Comparison of ENCODE assay signal across 29 mouse cellular contexts in genomic region chr2:155637411-155637810, GRCm38 (mm10). TPM values are rescaled to one million over a fixed set of nuclear protein-coding genes. Genes with fewer than 3 reads are reported as not detected.
DNase-seq lines count a peak whose midpoint lies in the region; ATAC-seq and TF ChIP-seq lines count a peak whose summit lies in the region.
"Had no signal": no experiment of that assay in that cellular context is flagged by ENCODE, and none has a peak within 500 bp of the region (broad histone marks: within the 10 kb centered on the region; RNA-seq: fewer than 3 reads in every experiment).

No protein-coding gene starts in this region.

- DNase-seq in heart, adult 11 months = peak; percentile 89
- peak; percentile 96 for DNase-seq in liver, adult 2 months (ENCODE audit: extremely low read depth, low read depth, low spot score)
- DNase-seq in liver = no peak
- DNase-seq in adipocyte (ENCODE audit: low spot score) = peak; percentile 32
- DNase-seq in frontal cortex, postnatal 14 days (ENCODE audit: low spot score in 2 of 2) = no peak
- no peak for DNase-seq in thymus, adult 2 months
- DNase-seq: adrenal gland, postnatal 25 days; cerebellum, postnatal 25 days; gastrocnemius, postnatal 14 days; heart, postnatal 10 days; kidney, postnatal 4 days; lung, embryonic 14.5 days; right cerebral cortex, postnatal 25 days; thymus, postnatal 14 days had no signal

- ATAC-seq in heart, embryonic 12.5 days (ENCODE audit: insufficient number of reproducible peaks, low FRiP score) = no peak
- ATAC-seq: forebrain, embryonic 13.5 days; inflammation-experienced regulatory T-cells, adult 6 months; midbrain, embryonic 13.5 days had no signal

- H3K9me3 ChIP-seq in heart, embryonic 12.5 days (replicated peaks) = no peaks in the 10 kb centered on the region
- H3K9me3 ChIP-seq: forebrain, embryonic 13.5 days; heart, embryonic 13.5 days; hindbrain, embryonic 15.5 days; limb, embryonic 13.5 days; megakaryocyte, embryonic 14.5 days; midbrain, embryonic 13.5 days; neural tube, embryonic 15.5 days; stomach, embryonic 15.5 days had no signal

- no peak overlapping the region for H3K4me2 ChIP-seq in heart, embryonic 12.5 days
- H3K4me2 ChIP-seq: forebrain, embryonic 13.5 days; heart, embryonic 13.5 days; hindbrain, embryonic 15.5 days; limb, embryonic 13.5 days; lung, embryonic 14.5 days; midbrain, embryonic 13.5 days; neural tube, embryonic 15.5 days; stomach, embryonic 15.5 days had no signal

- no peak overlapping the region for H3K4me3 ChIP-seq in heart, embryonic 12.5 days
- no peak overlapping the region for H3K4me3 ChIP-seq in liver, adult 2 months (ENCODE audit: insufficient read depth, low read depth, low read length)
- no peak overlapping the region for H3K4me3 ChIP-seq in brown adipose tissue, adult 24 weeks (ENCODE audit: insufficient read depth, low read depth, low read length)
- no peak overlapping the region for H3K4me3 ChIP-seq in thymus, adult 2 months (ENCODE audit: control insufficient read depth, insufficient read depth, low read length)
- H3K4me3 ChIP-seq: forebrain, embryonic 13.5 days; heart, embryonic 13.5 days; hindbrain, embryonic 15.5 days; limb, embryonic 13.5 days; megakaryocyte, embryonic 14.5 days; midbrain, embryonic 13.5 days; neural tube, embryonic 15.5 days; stomach, embryonic 15.5 days had no signal

- no peak for TF ChIP-seq CTCF in liver, adult 2 months (IDR thresholded peaks at IDR 0.05; ENCODE audit: low read depth, low read length)
- no peak for TF ChIP-seq CTCF in thymus, adult 2 months (IDR thresholded peaks at IDR 0.05; ENCODE audit: borderline replicate concordance, control insufficient read depth, extremely low read depth, insufficient read depth, low read length, poor library complexity)

- peaks cover 2% of the 10 kb centered on the region for H3K4me1 ChIP-seq in heart, embryonic 12.5 days (replicated peaks)
- peaks cover 39% of the 10 kb centered on the region for H3K4me1 ChIP-seq in liver, adult 2 months (ENCODE audit: control insufficient read depth, insufficient read depth, low read length)
- H3K4me1 ChIP-seq in brown adipose tissue, adult 24 weeks (ENCODE audit: control insufficient read depth, insufficient read depth, insufficient read length, low read length) = peaks cover 25% of the 10 kb centered on the region
- no peaks in the 10 kb centered on the region for H3K4me1 ChIP-seq in thymus, adult 2 months (replicated peaks; ENCODE audit: control insufficient read depth, insufficient read depth, low read length)
- H3K4me1 ChIP-seq: limb, embryonic 13.5 days; megakaryocyte, embryonic 14.5 days; neural tube, embryonic 15.5 days had no signal

- H3K36me3 ChIP-seq in heart, embryonic 12.5 days = peaks cover 99% of the 10 kb centered on the region
- peaks cover 11% of the 10 kb centered on the region; the same call in 1 of the 2 replicates for H3K36me3 ChIP-seq in liver, adult 2 months (ENCODE audit: control insufficient read depth, insufficient read depth, low read length)
- peaks cover 84% of the 10 kb centered on the region for H3K36me3 ChIP-seq in thymus, adult 2 months (ENCODE audit: control insufficient read depth, insufficient read depth, low read length)

- H3K9ac ChIP-seq in heart, embryonic 12.5 days = no peak overlapping the region
- no peak overlapping the region for H3K9ac ChIP-seq in liver, adult 2 months (ENCODE audit: low read depth, low read length)
- H3K9ac ChIP-seq: forebrain, embryonic 13.5 days; heart, embryonic 13.5 days; hindbrain, embryonic 15.5 days; limb, embryonic 13.5 days; liver, embryonic 14.5 days; lung, embryonic 14.5 days; midbrain, embryonic 13.5 days; neural tube, embryonic 15.5 days; stomach, embryonic 15.5 days had no signal

- no peak overlapping the region for H3K27ac ChIP-seq in heart, embryonic 12.5 days (ENCODE audit: poor library complexity, severe bottlenecking)
- peak overlapping the region; percentile 42 for H3K27ac ChIP-seq in liver, adult 2 months (replicated peaks; ENCODE audit: insufficient read depth, low read depth, low read length)
- 0 out of 2 replicates have a peak overlapping the region, but pooled peaks have one; percentile 25 for H3K27ac ChIP-seq in brown adipose tissue, adult 24 weeks (replicated peaks; ENCODE audit: low read depth, low read length)
- no peak overlapping the region for H3K27ac ChIP-seq in thymus, adult 2 months (ENCODE audit: control insufficient read depth, insufficient read depth, low read length)
- H3K27ac ChIP-seq: forebrain, embryonic 13.5 days; hindbrain, embryonic 15.5 days; limb, embryonic 13.5 days; liver, embryonic 14.5 days; midbrain, embryonic 13.5 days; neural tube, embryonic 15.5 days; stomach, embryonic 15.5 days had no signal

- TF ChIP-seq POLR2A in liver, adult 2 months (IDR thresholded peaks at IDR 0.05; ENCODE audit: extremely low read depth, insufficient read depth, low read length) = no peak
- no peak for TF ChIP-seq POLR2A in thymus, adult 2 months (IDR thresholded peaks at IDR 0.05; ENCODE audit: control insufficient read depth, extremely low read depth, insufficient read depth, low read length, poor library complexity)

- 85% methylated on average over 4 of the region's 4 CpGs for WGBS in heart, embryonic 12.5 days
- WGBS in liver, adult 2 months = 32% methylated on average over 4 of the region's 4 CpGs
- WGBS in thymus, adult 2 months = 90% methylated on average over 4 of the region's 4 CpGs

- no peaks in the 10 kb centered on the region for H3K79me2 ChIP-seq in liver, adult 2 months (ENCODE audit: control insufficient read depth, insufficient read depth, low read length)

- H3K27me3 ChIP-seq in heart, embryonic 12.5 days (replicated peaks) = peaks cover 17% of the 10 kb centered on the region
- no peaks in the 10 kb centered on the region for H3K27me3 ChIP-seq in liver, adult 2 months (ENCODE audit: control insufficient read depth, insufficient read depth, low read length)
- no peaks in the 10 kb centered on the region for H3K27me3 ChIP-seq in thymus, adult 2 months (ENCODE audit: control insufficient read depth, insufficient read depth, low read length)
- H3K27me3 ChIP-seq: CH12.LX; megakaryocyte, embryonic 14.5 days; stomach, embryonic 15.5 days had no signal

RNA-seq across cellular contexts. Expression of gene Myh7b, which starts 26.4 kb away (rescaled TPM):
- 22.1 and 24.4 TPM in 2 replicates for polyA plus RNA-seq in heart, embryonic 12.5 days (2016; fragmentation: Nextera tagmentation; extraction: Ambion mirVana)
- not detected in 2 replicates for total RNA-seq in liver, adult 2 months (2014; rRNA removed)
- not detected in 2 replicates for polyA plus RNA-seq in liver, adult 2 months (2012; rRNA removed)
- polyA plus RNA-seq in brown adipose tissue, adult 24 weeks (2012; ENCODE audit: insufficient read depth, insufficient read length, missing spikeins) = 0.16 and 1.2 TPM in 2 replicates
- polyA plus RNA-seq in thymus, adult 2 months (2012; rRNA removed) = 0.09 and 1.0 TPM in 2 replicates
- total RNA-seq: monocyte, adult 5-6 weeks had no signal
- polyA plus RNA-seq: urinary bladder, adult 2 months had no signal

RNA-seq across cellular contexts. Expression of gene Gss, which starts 44.8 kb away (rescaled TPM):
- polyA plus RNA-seq in heart, embryonic 12.5 days (2016; fragmentation: Nextera tagmentation; extraction: Ambion mirVana) = 20.2 and 21.3 TPM in 2 replicates
- 69.4 and 112 TPM in 2 replicates for total RNA-seq in liver, adult 2 months (2014; rRNA removed)
- polyA plus RNA-seq in liver, adult 2 months (2012; rRNA removed) = 113 and 134 TPM in 2 replicates
- 15.7 and 25.5 TPM in 2 replicates for polyA plus RNA-seq in brown adipose tissue, adult 24 weeks (2012; ENCODE audit: insufficient read depth, insufficient read length, missing spikeins)
- polyA plus RNA-seq in thymus, adult 2 months (2012; rRNA removed) = 20.6 and 23.2 TPM in 2 replicates

RNA-seq across cellular contexts. Expression of gene Trpc4ap, which starts 54.8 kb away (rescaled TPM):
- 115 and 117 TPM in 2 replicates for polyA plus RNA-seq in heart, embryonic 12.5 days (2016; fragmentation: Nextera tagmentation; extraction: Ambion mirVana)
- total RNA-seq in liver, adult 2 months (2014; rRNA removed) = 53.4 and 65.6 TPM in 2 replicates
- 101 and 114 TPM in 2 replicates for polyA plus RNA-seq in liver, adult 2 months (2012; rRNA removed)
- 52.3 and 69.5 TPM in 2 replicates for polyA plus RNA-seq in brown adipose tissue, adult 24 weeks (2012; ENCODE audit: insufficient read depth, insufficient read length, missing spikeins)
- 489 and 518 TPM in 2 replicates for polyA plus RNA-seq in thymus, adult 2 months (2012; rRNA removed)

Comparison
In these comparisons a context has a peak if more than half of its experiments do, and no peak if none do; other contexts are left out.
1. DNase-seq: peak in heart, adult 11 months (single experiment), liver, adult 2 months (single experiment) and adipocyte (single experiment); none in liver (single experiment), frontal cortex, postnatal 14 days (0 of 2) and thymus, adult 2 months (single experiment).
2. H3K27ac ChIP-seq: peak in liver, adult 2 months (single experiment) and brown adipose tissue, adult 24 weeks (single experiment); none in heart, embryonic 12.5 days (single experiment) and thymus, adult 2 months (single experiment).
3. RNA of gene Myh7b, which starts 26.4 kb away (polyA plus RNA-seq): 22.1 to 24.4 TPM in heart, embryonic 12.5 days; 0.09 to 1.0 TPM in thymus, adult 2 months, 0.16 to 1.2 TPM in brown adipose tissue, adult 24 weeks and not detected in liver, adult 2 months; every median in the first group is over 10 times any median in the second.